Mouse (Mus musculus) olfactory bulb, adult 2 months (tissue): ENCODE data around the gene Sh3d21. TPM values are rescaled to one million over a fixed set of nuclear protein-coding genes. Genes with fewer than 3 reads are reported as not detected.
A peak's percentile ranks its signal among the peaks of the same experiment; 100 is the strongest.

Experiments used
- H3K27ac ChIP-seq: fragments of 200-500 bp; 2 replicates; pipeline ENCODE4 v1.5.1; 2012; ENCODE audit warnings: low read depth, low read length; ENCODE audit not compliant: insufficient read depth
- H3K4me1 ChIP-seq: fragments of 200-500 bp; 2 replicates; pipeline ENCODE4 v1.6.1; 2012; ENCODE audit warnings: low read length; ENCODE audit not compliant: control insufficient read depth, insufficient read depth
- H3K4me3 ChIP-seq: fragments of 200-500 bp; 2 replicates; pipeline ENCODE4 v1.5.1; 2012; ENCODE audit warnings: mild to moderate bottlenecking, low read depth, low read length, moderate library complexity; ENCODE audit not compliant: insufficient read depth
- CTCF ChIP-seq: fragments of 200-500 bp; IDR thresholded peaks from 2 replicates; pipeline ENCODE4 v1.5.1; 2012; ENCODE audit warnings: low read depth, mild to moderate bottlenecking, low read length, moderate library complexity; ENCODE audit not compliant: insufficient read depth
- POLR2A ChIP-seq: fragments of 200-500 bp; IDR thresholded peaks from 2 replicates; pipeline ENCODE4 v1.6.1; 2012; ENCODE audit warnings: mild to moderate bottlenecking, low read depth, low read length, moderate library complexity; ENCODE audit not compliant: insufficient read depth
- WGBS: fragments of 180-500 bp; shearing (Covaris S2); methylation state at CpG from one replicate; pipeline ENCODE4 v1.1.7; 2018; 5-methylcytosine and 5-hydroxymethylcytosine counted together
- polyA plus RNA-seq: library from polyadenylated mRNA; stranded (reverse); fragments of >200 nt; gene quantifications from 2 replicates; pipeline ENCODE4 v1.2.4, GENCODE M21; 2012; ENCODE audit warnings: low replicate concordance; ENCODE audit not compliant: missing spikeins, insufficient read depth, insufficient read length

Sh3d21 gene
- polyA plus RNA-seq, 1 experiment: not detected

DNA sequence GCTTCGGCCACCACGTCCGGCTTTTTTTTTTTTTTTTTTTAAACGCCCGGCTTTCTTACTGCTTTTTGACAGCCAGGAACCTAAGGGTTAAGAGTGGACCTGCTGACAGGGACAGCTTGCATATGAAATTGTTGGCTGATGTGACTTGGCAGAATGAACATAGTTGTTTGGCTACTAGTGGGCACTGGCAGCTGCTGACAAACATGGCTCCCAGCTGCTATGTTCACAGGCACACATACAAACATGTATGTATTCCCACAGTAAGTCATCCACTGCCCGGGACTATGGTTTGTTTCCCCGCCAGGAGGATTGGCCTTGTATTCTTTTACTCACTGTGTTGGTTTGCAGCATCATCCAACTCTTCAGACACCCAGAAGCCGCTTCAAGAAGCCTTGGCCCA lies 46.2 kb downstream of the Sh3d21 start:
- Histone ChIP-seq H3K27ac (no peak overlapping the region), H3K4me3 (no peak overlapping the region), H3K4me1 (peaks cover 32% of the 10 kb centered on the region)
- 78% methylated on average over 8 of the region's 8 CpGs for WGBS
- TF ChIP-seq POLR2A (no peak), CTCF (no peak)

- TF ChIP-seq POLR2A: no peak
- no peak for TF ChIP-seq CTCF
- Histone ChIP-seq H3K4me1 (peaks cover 35% of the 10 kb centered on the region), H3K4me3 (no peak overlapping the region), H3K27ac (no peak overlapping the region)
- WGBS: 67% methylated on average over 6 of the region's 6 CpGs
Measured at GRCm38 (mm10) chr4:126115871-126116521, 47.3 kb downstream of the Sh3d21 start.

DNA sequence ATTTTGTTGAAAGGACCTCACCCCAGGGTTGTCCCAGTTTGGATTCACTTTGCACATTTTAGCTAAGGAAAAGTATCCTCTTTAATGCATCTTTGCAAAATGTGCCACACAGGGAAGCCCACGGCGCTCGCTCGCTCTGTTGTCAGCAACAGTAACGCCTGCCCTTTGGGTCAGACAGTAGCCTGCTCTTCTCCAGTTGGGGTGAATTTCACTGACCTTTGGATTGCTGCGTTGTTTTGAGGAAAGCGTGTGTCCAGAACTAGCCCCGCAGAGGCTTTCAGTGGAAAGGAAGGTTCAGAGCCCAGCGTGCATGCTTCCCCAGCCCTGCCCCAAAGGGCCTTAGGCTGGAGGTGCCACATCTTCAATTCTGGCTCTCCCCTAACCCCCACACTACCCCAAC lies 47.9 kb downstream of the Sh3d21 start:
- no peak overlapping the region for H3K27ac ChIP-seq
- TF ChIP-seq CTCF (no peak), POLR2A (no peak)
- H3K4me3 ChIP-seq: no peak overlapping the region
- peaks cover 39% of the 10 kb centered on the region for H3K4me1 ChIP-seq
- WGBS: 88% methylated on average over 9 of the region's 9 CpGs

DNA sequence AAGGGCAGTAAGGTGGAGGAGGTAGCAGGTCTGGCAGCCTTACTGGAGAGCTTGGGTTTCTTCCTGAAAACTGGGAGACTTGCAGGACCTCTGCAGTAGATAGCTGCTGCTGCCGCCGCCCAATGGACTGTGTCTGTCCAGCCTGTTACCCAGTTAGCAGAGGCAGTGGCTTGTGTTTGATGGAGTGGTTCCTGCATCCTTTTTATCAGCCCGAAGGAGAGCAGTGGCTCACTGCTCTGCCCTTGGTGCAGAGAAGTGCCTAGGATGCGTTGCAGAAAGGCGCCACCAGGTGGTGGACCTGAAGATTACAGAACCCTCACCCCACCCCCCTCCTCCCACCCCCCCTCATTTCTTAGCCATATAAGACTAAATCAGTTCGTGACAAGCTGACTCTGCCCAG lies 49.3 kb downstream of the Sh3d21 start:
- 0 out of 2 replicates have a peak overlapping the region, but pooled peaks have one; percentile 16 for H3K27ac ChIP-seq
- peak; percentile 29; the same call in 1 of the 2 replicates for TF ChIP-seq CTCF
- no peak for TF ChIP-seq POLR2A
- H3K4me3 ChIP-seq: no peak overlapping the region
- peaks cover 48% of the 10 kb centered on the region for H3K4me1 ChIP-seq
- WGBS: 19% methylated on average over 6 of the region's 6 CpGs

- TF ChIP-seq CTCF: no peak
- TF ChIP-seq POLR2A: no peak
- WGBS: 27% methylated on average over 4 of the region's 4 CpGs
- no peak overlapping the region for H3K4me3 ChIP-seq
- peaks cover 46% of the 10 kb centered on the region for H3K4me1 ChIP-seq
- H3K27ac ChIP-seq: no peak overlapping the region
Measured at GRCm38 (mm10) chr4:126113243-126113642, 50.0 kb downstream of the Sh3d21 start.

DNA sequence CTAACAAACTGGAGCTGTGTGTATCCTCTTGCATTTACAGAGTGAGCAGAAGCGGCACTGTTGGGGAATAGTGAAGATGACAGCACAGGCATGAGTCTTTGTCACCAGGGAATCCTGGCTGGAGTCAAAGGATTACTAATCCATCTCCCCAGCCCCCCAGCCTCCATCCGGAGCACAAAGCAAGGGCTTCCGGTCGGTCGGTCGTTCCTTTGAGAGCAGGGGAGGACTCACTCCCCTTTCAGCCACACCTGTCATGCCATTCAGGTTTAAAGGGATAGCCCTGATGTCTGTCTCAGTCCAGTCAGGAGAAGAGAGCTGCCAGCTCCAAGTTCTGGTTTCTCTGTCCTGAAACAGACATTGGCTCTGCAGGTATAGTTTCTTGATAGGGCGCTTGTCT lies 52.1 kb downstream of the Sh3d21 start:
- Histone ChIP-seq H3K4me1 (peaks cover 50% of the 10 kb centered on the region), H3K4me3 (no peak overlapping the region), H3K27ac (peak overlapping the region; percentile 95)
- WGBS: 18% methylated on average over 7 of the region's 7 CpGs
- TF ChIP-seq POLR2A: no peak
- TF ChIP-seq CTCF: no peak

GRCm38 (mm10) chr4:126110374-126111152 lies 52.7 kb downstream of the Sh3d21 start:
- Histone ChIP-seq H3K4me3 (no peak overlapping the region), H3K4me1 (peaks cover 46% of the 10 kb centered on the region), H3K27ac (peak overlapping the region; percentile 95)
- WGBS: 2% methylated on average over 12 of the region's 12 CpGs
- TF ChIP-seq CTCF: peak; percentile 9; the same call in 1 of the 2 replicates
- 0 out of 2 replicates have a peak, but pooled peaks have one; percentile 19 for TF ChIP-seq POLR2A

DNA sequence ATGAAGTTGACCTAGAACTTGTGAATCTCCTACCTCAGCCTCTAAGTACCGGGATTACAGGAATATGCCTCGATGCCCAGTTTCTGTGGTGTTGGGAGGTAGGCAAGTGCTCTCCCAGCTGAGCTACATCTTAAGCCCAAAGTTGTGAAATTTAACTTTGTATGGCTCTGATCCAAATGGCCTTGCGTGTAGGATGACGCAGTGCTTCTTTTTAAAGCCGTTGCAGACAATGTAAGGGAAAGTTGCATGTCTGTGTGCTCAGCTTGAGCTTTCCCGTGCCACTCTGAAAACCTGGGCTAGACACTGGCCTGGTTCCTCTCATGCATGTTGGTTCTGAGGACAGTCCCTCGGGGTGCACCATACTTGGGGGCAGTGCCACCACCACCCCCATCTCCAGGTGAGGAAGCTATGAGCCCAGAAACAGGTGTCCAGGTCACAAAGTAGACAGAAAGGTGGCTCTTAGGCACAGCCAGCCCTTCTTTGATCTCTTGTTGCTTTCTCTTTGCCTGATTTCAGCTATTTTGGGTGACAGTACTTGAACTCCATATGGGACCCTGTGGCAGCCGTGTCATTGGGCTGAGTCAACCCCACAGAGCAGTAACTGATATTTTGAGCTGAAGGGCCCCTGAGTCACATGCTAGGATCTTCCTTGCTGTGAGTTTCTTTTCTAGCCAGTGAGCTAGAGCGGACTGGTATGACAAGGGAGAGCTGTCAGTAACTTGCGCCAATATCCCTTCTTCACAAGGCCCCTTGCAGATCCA lies 53.5 kb downstream of the Sh3d21 start:
- Histone ChIP-seq H3K4me1 (peaks cover 43% of the 10 kb centered on the region), H3K4me3 (no peak overlapping the region), H3K27ac (peak overlapping the region; percentile 95)
- TF ChIP-seq CTCF (no peak), POLR2A (no peak)
- 35% methylated on average over 10 of the region's 10 CpGs for WGBS

GRCm38 (mm10) chr4:126108061-126108740 lies 55.1 kb downstream of the Sh3d21 start:
- H3K4me1 ChIP-seq: peaks cover 40% of the 10 kb centered on the region
- H3K27ac ChIP-seq: peak overlapping the region; percentile 62; the same call in 1 of the 2 replicates
- WGBS: 38% methylated on average over 8 of the region's 8 CpGs
- H3K4me3 ChIP-seq: no peak overlapping the region
- TF ChIP-seq CTCF: no peak
- TF ChIP-seq POLR2A: no peak
